Mouse (Mus musculus): ENCODE results near the gene Dusp12. TPM values are rescaled to one million over a fixed set of nuclear protein-coding genes. Genes with fewer than 3 reads are reported as not detected.

Dusp12 gene
- polyA plus RNA-seq, 1 experiment from 2014 or later = 43.7 TPM

GRCm38 (mm10) chr1:170865406-170865805, 19.9 kb downstream of the Dusp12 start:
- WGBS = 82% methylated on average over 5 of the region's 5 CpGs
- no peaks in the 10 kb centered on the region for H3K27me3 ChIP-seq (ENCODE audit: low read depth, poor library complexity, severe bottlenecking)
- H3K4me3 ChIP-seq = no peak overlapping the region
- peaks cover 8% of the 10 kb centered on the region for H3K4me1 ChIP-seq
- H3K27ac ChIP-seq = no peak overlapping the region
- no peaks in the 10 kb centered on the region for H3K36me3 ChIP-seq
- no peaks in the 10 kb centered on the region for H3K9me3 ChIP-seq (replicated peaks)
- no peak for DNase-seq (ENCODE audit: low spot score)

GRCm38 (mm10) chr1:170864754-170865153, 20.6 kb downstream of the Dusp12 start:
- Histone ChIP-seq H3K27me3 (ENCODE audit: low read depth, poor library complexity, severe bottlenecking) (no peaks in the 10 kb centered on the region), H3K4me1 (peaks cover 8% of the 10 kb centered on the region), H3K27ac (no peak overlapping the region), H3K36me3 (no peaks in the 10 kb centered on the region), H3K9me3 (replicated peaks) (no peaks in the 10 kb centered on the region), H3K4me3 (no peak overlapping the region)
- WGBS = 88% methylated on average over 3 of the region's 3 CpGs
- DNase-seq (ENCODE audit: low spot score) = no peak

GRCm38 (mm10) chr1:170864234-170864633, 21.1 kb downstream of the Dusp12 start:
- H3K36me3 ChIP-seq = no peaks in the 10 kb centered on the region
- DNase-seq (ENCODE audit: low spot score) = no peak
- H3K4me3 ChIP-seq = no peak overlapping the region

GRCm38 (mm10) chr1:170863033-170863432, 22.3 kb downstream of the Dusp12 start:
- no peaks in the 10 kb centered on the region for H3K9me3 ChIP-seq (replicated peaks)
- WGBS = 77% methylated on average over 4 of the region's 4 CpGs
- no peak for DNase-seq (ENCODE audit: low spot score)

More at GRCm38 (mm10) chr1:170864234-170864633, 21.1 kb downstream of the Dusp12 start:
- H3K27me3 ChIP-seq (ENCODE audit: low read depth, poor library complexity, severe bottlenecking) = no peaks in the 10 kb centered on the region
- no peaks in the 10 kb centered on the region for H3K9me3 ChIP-seq (replicated peaks)
- peaks cover 8% of the 10 kb centered on the region for H3K4me1 ChIP-seq
- H3K27ac ChIP-seq = no peak overlapping the region

GRCm38 (mm10) chr1:170862435-170862717, 23.0 kb downstream of the Dusp12 start:
- Histone ChIP-seq H3K27ac (no peak overlapping the region), H3K27me3 (ENCODE audit: low read depth, poor library complexity, severe bottlenecking) (no peaks in the 10 kb centered on the region), H3K36me3 (no peaks in the 10 kb centered on the region), H3K4me3 (no peak overlapping the region), H3K4me1 (peaks cover 8% of the 10 kb centered on the region), H3K9me3 (replicated peaks) (no peaks in the 10 kb centered on the region)
- no peak for DNase-seq (ENCODE audit: low spot score)
- 88% methylated on average over 3 of the region's 3 CpGs for WGBS

More at GRCm38 (mm10) chr1:170863033-170863432, 22.3 kb downstream of the Dusp12 start:
- Histone ChIP-seq H3K4me3 (no peak overlapping the region), H3K27ac (no peak overlapping the region), H3K27me3 (ENCODE audit: low read depth, poor library complexity, severe bottlenecking) (no peaks in the 10 kb centered on the region), H3K36me3 (no peaks in the 10 kb centered on the region), H3K4me1 (peaks cover 8% of the 10 kb centered on the region)

GRCm38 (mm10) chr1:170861671-170862434, 23.5 kb downstream of the Dusp12 start:
- H3K36me3 ChIP-seq = no peaks in the 10 kb centered on the region
- no peaks in the 10 kb centered on the region for H3K27me3 ChIP-seq (ENCODE audit: low read depth, poor library complexity, severe bottlenecking)
- peaks cover 4% of the 10 kb centered on the region for H3K4me1 ChIP-seq
- 84% methylated on average over 13 of the region's 13 CpGs for WGBS
- DNase-seq (ENCODE audit: low spot score) = no peak
- H3K4me3 ChIP-seq = no peak overlapping the region
- no peaks in the 10 kb centered on the region for H3K9me3 ChIP-seq (replicated peaks)
- H3K27ac ChIP-seq = no peak overlapping the region

- Histone ChIP-seq H3K9me3 (replicated peaks) (no peaks in the 10 kb centered on the region), H3K27me3 (ENCODE audit: low read depth, poor library complexity, severe bottlenecking) (no peaks in the 10 kb centered on the region), H3K4me1 (no peaks in the 10 kb centered on the region), H3K27ac (no peak overlapping the region), H3K4me3 (no peak overlapping the region), H3K36me3 (no peaks in the 10 kb centered on the region)
- DNase-seq (ENCODE audit: low spot score) = no peak
- 94% methylated on average over 2 of the region's 2 CpGs for WGBS
These were observed 26.5 kb downstream of the Dusp12 start for GRCm38 (mm10) chr1:170858872-170859271.

- Histone ChIP-seq H3K4me3 (no peak overlapping the region), H3K27me3 (ENCODE audit: low read depth, poor library complexity, severe bottlenecking) (no peaks in the 10 kb centered on the region), H3K4me1 (no peaks in the 10 kb centered on the region), H3K9me3 (replicated peaks) (no peaks in the 10 kb centered on the region), H3K27ac (no peak overlapping the region), H3K36me3 (0 out of 2 replicates have a peak, but pooled peaks cover 4% of the 10 kb centered on the region)
- 83% methylated on average over 2 of the region's 2 CpGs for WGBS
- no peak for DNase-seq (ENCODE audit: low spot score)
These were observed 28.0 kb downstream of the Dusp12 start for GRCm38 (mm10) chr1:170857369-170857768.

- Histone ChIP-seq H3K36me3 (peaks cover 11% of the 10 kb centered on the region; the same call in 1 of the 2 replicates), H3K4me1 (no peaks in the 10 kb centered on the region), H3K4me3 (no peak overlapping the region), H3K27me3 (ENCODE audit: low read depth, poor library complexity, severe bottlenecking) (no peaks in the 10 kb centered on the region), H3K27ac (no peak overlapping the region), H3K9me3 (replicated peaks) (no peaks in the 10 kb centered on the region)
- no peak for DNase-seq (ENCODE audit: low spot score)
- WGBS = 89% methylated on average over 13 of the region's 13 CpGs
These were observed 30.1 kb downstream of the Dusp12 start for GRCm38 (mm10) chr1:170855056-170855760.

- Histone ChIP-seq H3K36me3 (peaks cover 13% of the 10 kb centered on the region; the same call in 1 of the 2 replicates), H3K9me3 (replicated peaks) (no peaks in the 10 kb centered on the region), H3K27ac (no peak overlapping the region), H3K4me1 (no peaks in the 10 kb centered on the region), H3K4me3 (no peak overlapping the region), H3K27me3 (ENCODE audit: low read depth, poor library complexity, severe bottlenecking) (no peaks in the 10 kb centered on the region)
- no peak for DNase-seq (ENCODE audit: low spot score)
- WGBS = 96% methylated on average over 3 of the region's 3 CpGs
These were observed 31.7 kb downstream of the Dusp12 start for GRCm38 (mm10) chr1:170853604-170854003.

- no peaks in the 10 kb centered on the region for H3K9me3 ChIP-seq (replicated peaks)
- H3K4me3 ChIP-seq = no peak overlapping the region
- peaks cover 13% of the 10 kb centered on the region; the same call in 1 of the 2 replicates for H3K36me3 ChIP-seq
- H3K27me3 ChIP-seq (ENCODE audit: low read depth, poor library complexity, severe bottlenecking) = no peaks in the 10 kb centered on the region
- no peak for DNase-seq (ENCODE audit: low spot score)
- no peak overlapping the region for H3K27ac ChIP-seq
- WGBS = 92% methylated on average over 23 of the region's 23 CpGs
- no peaks in the 10 kb centered on the region for H3K4me1 ChIP-seq
These were observed 34.4 kb downstream of the Dusp12 start for GRCm38 (mm10) chr1:170850637-170851624.

GRCm38 (mm10) chr1:170850007-170850406, 35.3 kb downstream of the Dusp12 start:
- Histone ChIP-seq H3K4me1 (no peaks in the 10 kb centered on the region), H3K9me3 (replicated peaks) (no peaks in the 10 kb centered on the region), H3K27ac (no peak overlapping the region), H3K4me3 (no peak overlapping the region), H3K27me3 (ENCODE audit: low read depth, poor library complexity, severe bottlenecking) (no peaks in the 10 kb centered on the region), H3K36me3 (peaks cover 13% of the 10 kb centered on the region; the same call in 1 of the 2 replicates)
- DNase-seq (ENCODE audit: low spot score) = no peak
- WGBS = 97% methylated on average over 2 of the region's 2 CpGs

All from limb, embryonic 10.5 days (tissue).